Mouse (Mus musculus) urinary bladder, postnatal 14 days (tissue): Measurements from ENCODE around the gene Rai1.

Source experiments
- DNase-seq: peaks from one replicate; pipeline ENCODE4 v3.0.0; 2021; ENCODE audit warnings: low spot score

The Rai1 gene

DNA sequence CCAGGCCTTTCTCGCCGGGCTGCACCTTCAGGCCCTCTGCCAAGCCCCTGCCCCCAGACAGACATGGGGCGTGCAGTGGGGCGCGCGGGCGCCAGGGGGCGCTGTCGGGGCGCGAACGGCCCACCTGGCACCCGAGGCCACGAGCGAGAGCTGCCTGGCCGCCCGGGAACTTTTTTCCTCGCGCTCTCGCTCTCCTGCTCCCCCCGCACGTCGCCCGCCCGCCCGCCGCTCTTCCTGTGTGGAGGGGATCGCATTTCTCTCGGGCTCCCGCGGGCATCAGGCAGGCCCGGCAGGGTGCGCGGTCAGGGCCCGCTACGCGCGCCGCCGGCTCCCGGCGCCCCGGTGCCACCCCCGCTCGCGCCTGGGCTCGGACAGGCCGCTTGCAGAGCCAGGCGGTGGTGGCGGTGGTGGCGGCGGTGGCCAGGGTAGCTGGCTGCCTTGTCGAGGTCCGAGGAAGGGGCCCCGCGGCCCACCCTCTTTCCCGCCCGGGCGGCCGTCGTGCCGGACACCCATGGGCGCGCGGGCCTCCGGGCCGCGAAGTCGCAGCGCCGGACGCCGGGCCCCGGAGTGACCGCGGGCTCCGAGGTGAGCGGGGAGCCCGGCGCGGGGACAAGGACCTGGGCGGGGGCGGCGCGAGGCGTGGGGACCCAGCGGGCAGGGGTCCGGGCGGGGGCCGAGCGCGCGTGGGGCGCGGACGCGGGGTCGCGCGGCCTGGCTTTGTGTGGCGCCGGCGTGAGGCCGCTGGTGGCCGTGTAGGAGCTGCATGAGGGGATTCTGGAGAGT, at the start of gene Rai1:
Rai1 (plus strand) TSS at position 204 of the 783 bp plus-strand sequence.
- peak; percentile 92 for DNase-seq

DNA sequence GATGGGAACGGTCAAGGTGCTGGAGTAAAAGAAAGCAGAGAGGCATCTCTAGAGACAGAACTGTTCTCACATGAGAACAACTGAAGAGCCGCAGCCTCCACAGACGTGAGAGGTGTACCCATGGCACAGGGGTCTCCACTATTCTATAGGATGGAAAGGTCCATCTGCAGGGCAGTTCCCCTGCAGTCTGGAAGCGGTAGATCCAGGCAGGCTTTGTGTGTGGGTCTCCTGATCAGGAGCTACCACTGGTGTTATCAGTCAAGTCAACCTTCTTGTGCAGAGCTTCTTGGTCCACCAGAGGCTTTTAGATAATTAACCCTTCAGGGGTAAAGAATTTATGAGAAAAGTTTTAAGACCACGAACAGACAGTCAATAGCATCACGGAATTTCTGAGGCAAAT, 48.3 kb upstream of the Rai1 start:
- no peak for DNase-seq

DNA sequence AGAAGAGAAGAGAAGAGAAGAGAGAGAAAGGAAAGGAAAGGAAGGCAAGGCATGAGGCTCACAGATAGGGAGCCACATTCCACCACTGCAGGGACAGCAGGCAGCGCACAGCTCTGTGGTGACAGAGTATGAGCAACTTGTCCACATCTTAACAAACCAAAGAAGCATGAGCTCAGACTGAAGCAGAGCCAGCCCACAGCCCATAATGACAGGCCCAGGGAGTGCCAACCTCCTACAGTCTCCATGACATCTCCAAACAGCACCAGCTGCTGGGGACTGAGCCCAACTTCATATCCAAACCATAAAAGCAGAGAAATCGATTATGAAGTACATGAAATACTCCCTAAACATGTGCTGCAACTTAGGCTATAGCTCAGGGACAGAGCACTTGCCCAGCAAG, 46.8 kb upstream of the Rai1 start:
- no peak for DNase-seq

DNA sequence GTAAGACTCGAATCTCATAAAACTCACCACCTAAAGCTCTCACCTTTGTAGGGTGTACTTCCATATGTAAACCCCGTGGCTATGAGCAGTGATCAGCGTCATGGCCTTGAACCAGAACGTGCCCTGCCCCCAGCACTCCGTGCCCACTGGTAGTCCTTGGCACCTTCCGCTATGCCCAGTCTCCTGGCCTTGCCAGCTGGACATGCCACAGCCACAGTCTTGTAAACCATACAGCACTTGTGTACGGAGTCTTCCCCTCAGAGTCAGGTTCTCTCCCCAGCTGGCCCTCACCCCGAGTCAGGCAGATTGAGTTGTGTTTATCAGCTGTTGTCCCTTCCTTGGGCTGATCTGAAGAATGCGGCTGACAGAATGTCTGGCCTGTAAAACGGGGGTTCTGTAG, 46.4 kb upstream of the Rai1 start:
- no peak for DNase-seq

DNA sequence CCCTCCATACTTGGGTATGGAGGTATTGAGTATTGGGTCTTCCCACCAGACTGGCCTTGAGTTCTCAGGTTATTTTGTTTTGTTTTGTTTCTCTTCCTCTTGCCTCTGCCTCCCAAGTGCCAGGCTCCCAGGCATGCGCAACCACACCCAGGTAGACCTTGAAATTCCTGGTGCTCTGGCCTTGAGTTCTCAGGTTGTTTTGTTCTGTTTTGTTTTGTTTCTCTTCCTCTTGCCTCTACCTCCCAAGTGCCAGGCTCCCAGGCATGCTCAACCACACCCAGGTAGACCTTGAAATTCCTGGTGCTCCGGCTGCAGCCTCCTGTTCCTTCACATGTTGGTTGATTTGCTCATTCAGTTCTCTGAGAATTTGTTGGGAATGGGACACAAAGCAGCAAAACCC, 44.8 kb upstream of the Rai1 start:
- no peak for DNase-seq

DNA sequence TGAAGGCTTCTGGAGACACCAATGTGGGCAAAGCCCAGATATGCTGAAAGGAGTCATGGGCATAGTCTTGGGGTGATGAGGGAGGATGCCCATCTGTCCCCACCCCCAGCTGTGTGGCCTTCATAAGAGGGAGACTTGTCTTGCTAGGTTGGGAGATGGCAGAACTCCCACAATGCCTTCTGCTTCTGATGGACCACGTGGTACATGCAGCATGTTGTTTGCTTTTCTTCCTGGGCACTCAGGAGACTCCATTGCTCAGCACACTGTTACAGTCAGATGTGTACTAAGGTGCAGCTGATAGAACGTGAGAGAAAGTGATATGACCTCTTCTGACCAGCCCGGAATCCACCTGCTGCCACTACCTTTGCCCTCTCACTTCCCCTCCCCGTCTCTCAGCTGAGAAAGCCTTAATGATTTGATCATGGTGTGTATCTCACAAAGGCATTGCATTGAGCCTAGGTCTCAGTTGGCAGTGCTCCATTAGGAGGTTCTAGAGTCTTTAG, 43.3 kb upstream of the Rai1 start:
- no peak for DNase-seq

DNA sequence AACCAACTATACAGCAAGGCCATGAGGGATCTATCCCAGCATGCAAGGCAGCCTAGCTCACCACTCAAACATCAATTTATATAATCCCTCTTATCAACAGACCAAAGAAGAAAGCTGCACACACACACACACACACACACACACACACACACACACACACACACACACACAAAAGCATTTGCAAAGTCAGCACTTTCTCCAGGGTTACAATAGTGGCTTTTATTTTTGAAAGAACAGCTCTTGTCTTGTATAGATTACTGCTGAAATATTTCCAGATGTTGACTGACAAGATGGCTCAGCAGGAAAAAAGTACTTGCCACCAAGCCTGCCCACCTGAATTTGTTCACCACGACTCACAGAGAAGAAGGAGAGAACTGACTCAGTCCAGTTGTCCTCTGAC, 39.5 kb upstream of the Rai1 start:
- no peak for DNase-seq

DNA sequence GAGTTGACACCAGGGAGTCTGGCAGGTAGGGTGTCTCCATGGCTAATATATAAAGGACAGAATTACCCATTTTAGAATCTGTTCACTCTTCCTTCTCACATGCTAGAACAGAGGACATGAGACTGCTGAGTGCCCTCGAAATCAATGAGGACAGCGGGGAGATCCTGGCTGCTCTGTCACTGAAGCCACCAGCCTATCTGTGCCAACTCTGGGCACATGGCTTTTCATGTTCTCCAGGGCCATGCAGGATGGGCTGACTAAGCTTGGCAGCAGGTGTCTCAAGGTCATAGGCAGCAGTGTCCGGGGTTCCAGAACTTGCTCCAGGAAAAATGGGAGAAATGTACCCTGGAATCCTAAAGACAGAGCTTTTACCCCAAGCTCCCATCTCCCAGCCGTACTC, 37.2 kb upstream of the Rai1 start:
- DNase-seq, result no peak

DNA sequence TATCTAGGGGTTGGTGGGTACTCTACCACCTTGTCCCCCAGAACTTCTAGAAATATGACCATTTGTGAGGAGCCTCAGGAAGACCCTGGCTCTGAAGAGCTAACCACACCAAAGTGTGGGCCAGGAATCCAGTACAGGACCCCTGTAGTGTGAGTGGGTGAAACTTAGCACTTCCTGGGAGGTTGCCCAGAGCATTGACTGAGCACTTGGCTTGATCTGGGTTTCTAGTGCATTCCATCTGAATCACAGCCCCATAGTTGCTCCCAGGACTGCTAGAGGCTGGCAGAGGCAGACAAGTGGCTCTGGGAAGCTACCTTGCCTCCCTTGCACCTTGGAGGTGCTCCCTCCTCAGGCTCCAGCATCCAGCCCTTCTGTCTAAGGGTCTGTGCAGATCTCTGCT, 36.2 kb upstream of the Rai1 start:
- no peak for DNase-seq

DNA sequence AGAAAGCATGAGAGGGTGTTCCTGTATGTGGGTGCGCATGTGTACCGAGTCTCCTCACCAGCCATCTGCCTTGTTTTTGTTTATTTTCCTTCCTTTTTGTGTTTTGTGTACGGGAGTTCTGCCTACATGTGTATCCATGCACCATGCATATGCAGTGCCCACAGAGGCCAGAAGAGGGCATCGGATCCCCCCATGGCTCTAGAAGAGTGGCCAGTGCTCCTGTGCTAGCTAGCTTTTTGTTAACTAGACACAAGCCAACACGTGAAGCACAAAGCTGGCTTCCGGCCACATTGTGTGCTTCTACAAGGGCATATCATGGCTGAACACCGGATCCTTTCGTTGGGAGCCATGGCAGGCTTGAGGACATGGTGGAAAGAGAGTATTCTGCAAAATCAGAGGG, 34.2 kb upstream of the Rai1 start:
- peak; percentile 52 for DNase-seq

DNA sequence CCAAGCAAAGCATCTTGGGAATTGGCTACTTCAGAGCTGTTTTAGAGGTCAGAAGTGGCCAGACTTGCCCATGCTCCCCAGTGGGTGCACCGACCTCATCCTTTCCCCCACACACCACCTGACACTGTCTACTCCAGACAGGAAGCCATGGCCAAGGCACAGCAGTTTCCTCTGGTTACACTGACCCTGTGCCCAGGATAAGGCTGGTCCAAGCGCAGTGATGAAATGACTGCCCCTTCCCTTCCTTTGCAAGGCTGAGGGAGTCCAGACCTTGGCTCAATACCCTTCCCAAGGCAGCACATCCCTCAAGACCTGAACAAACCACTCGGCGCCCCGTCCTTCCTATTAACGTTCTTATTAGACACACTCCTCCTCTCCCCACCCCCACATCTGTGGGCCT, 33.6 kb upstream of the Rai1 start:
- no peak for DNase-seq

DNA sequence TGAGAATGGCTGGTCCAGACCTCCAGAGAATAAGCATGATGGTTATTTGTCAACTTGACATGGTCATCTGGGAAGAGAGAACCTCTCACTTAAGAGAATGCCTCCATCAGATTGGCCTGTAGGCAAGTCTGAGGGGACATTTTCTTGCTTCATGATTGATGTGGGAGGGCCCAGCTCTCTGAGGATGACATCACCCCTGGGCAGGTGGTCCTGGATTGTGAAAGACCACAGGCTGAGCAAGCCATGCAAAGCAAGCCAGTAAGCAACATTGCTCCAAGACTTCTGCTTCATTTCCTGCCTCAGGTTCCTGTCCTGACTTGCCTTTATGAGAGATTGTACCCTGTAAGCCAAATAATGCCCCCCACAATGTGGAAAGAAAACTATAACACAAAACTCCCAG, 31.7 kb upstream of the Rai1 start:
- DNase-seq, result no peak

DNA sequence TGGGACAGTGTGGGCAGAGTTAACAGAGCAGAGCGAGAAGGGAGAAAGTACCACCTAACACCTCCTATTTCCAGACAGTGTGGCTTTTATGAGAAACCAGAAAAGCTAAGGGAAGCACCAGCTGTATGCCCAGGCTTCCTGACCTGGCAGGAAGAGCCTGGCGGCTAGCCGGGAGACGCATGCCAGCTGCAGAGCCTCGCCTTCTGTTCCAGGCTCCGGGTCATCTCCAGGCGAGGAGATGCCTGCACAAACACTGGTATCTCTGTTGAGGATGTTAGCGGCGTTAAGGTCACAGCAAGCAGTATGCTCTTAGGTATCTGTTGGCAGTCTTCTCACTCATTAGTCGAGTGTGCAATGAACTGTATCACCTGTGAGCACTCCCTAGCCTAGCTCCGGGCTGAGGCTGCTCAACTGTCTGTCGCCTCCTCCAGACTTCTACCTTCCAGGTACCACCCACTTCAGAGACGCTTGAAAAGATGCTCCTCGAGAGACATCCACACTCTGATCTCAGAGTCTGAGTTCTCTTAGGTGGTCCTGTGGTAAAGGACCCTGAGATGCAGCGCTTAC, 30.8 kb upstream of the Rai1 start:
- no peak for DNase-seq

DNA sequence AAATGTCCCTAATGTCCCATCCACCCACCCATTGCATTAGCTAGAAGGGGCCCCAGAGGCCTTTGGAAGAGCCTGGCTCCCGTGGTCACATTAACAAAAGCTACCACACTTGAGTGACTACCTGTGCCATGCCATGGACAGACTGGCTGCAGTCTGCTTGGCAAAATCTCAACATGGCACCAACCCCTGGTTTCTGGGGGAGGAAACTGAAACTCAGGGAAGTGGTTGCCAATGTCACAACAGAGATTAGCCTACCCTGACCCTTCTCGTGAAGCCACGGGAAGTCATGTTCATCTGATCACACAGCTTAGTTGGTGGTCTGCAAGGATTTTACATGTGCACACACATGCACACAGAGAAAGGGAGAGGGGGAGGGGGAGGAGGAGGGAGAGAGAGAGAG, 28.6 kb upstream of the Rai1 start:
- no peak for DNase-seq

DNA sequence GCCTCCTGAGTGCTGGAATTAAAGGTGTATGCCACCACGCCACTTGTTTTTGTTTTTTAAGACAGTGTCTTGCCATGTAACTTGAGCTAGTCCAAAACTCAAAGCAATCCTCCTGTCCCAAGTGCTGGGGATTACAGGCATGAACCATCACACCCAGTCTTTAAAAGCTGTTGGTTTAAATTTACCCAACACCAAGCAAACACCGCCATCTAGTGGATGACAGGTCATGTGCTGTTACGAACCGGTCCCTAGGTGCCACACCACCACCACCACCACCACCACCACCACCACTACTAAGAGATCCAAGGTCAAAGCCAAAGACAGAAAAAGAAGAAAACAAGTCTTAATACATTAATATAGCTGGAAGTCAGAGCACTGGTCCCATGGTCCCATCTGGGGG, 28.0 kb upstream of the Rai1 start:
- DNase-seq, result peak; percentile 77

DNA sequence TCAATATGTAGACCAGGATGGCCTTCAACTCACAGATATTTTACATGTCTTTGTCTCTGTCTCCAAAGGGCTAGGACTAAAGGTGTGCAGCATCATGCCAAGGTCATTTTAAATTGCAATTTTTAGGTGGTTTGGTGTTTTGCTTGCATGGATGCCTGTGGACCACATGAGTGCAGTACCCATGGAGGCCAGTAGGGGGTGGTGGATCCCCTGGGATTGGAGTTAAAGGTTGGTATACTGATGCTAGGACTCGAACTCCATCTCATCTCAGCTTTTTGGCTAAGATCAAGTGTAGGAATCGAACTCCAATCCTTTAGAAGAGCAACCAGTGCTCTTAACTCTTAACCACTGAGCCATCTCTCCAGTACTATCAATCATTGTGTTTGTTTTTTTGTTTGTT, 20.2 kb upstream of the Rai1 start:
- DNase-seq, result peak; percentile 53

DNA sequence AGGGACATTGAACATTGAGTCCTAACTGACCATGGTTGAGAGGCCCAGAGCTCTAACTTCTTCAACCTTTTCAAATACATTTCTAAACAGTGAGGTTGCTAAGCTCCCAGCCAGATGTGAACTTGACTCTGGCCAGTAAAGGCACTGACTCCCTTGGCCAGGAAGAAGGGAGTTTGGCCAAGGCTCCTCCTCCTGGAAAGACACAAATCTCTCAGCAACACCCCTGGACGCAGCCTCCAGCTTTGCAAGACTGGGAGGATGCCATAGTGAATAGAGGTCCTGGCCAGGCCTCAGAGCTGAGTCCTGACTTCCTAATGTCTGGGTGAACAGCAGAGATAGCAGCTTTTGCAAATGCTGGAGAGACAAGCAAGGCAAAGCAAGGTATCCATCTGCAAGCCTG, 18.1 kb upstream of the Rai1 start:
- peak; percentile 47 for DNase-seq

DNA sequence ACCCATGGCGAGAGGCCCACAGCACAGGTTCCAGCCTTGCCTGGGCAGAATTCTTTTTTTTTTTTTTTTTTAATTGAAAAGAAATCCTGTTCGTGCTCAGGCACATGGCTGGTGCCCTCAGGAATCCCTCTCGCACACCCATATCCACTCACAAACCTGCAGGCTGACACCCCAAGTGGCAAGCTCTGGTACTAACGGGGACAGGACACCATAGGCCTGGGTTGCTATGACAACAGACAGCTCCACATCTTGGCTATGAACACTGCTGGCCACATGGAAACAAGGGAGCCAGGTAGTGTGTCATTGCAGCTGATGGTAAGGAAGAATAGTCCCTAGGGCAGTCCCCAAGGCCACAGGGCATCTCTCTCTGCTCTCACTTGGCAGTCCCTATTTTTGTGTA, 15.9 kb upstream of the Rai1 start:
- DNase-seq, result no peak

DNA sequence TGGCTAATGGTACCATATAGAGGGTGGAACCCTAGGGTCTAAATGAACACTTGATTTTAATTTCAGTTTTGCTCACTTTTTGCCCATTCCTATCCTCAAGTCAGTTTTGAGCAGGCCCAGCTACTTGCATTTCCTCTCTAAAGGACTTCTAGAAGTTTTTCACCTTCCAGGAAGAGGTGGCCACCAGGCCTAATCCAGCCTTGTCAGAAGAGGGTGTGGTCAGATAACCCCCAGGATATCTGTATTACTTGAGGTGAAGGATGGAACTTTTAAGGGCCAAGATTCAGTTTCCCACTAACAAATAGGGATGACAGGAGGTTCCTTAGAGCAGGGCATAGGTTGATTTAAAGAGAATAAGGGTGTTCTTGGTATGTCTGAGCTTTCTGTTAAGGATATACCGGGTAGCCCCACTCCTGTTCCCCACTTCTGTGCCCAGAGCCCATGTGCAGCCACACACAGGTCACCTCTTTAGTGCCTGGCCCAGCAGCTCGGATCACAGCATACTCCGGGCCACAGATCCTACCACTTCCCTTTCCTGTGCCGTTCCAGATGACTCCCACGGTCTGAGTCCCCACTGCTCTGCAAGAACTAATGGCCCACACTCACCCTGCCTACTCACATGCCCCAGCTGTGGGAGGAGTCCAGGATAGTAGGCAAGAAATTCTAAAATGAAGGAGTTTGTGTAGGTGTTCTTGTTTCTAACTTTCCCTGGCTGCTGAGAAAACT, 14.0 kb upstream of the Rai1 start:
- DNase-seq, result no peak

DNA sequence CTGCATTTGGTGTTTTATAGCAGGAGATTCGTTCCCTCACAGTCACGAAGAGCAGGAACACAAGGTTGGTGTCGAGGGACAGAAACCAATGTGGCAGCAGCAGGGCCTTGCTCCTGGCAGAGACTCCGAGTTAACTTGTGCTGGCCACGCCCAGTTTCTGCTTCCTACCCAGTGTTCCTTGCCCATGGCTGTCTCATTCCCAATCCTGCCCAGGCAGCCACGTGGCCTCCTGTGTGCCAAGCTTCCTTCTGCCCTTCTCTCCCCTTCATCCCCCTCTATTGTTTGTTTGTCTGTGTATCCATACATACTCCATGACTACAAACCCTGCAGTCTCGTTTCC, 13.4 kb upstream of the Rai1 start:
- DNase-seq, result no peak

DNA sequence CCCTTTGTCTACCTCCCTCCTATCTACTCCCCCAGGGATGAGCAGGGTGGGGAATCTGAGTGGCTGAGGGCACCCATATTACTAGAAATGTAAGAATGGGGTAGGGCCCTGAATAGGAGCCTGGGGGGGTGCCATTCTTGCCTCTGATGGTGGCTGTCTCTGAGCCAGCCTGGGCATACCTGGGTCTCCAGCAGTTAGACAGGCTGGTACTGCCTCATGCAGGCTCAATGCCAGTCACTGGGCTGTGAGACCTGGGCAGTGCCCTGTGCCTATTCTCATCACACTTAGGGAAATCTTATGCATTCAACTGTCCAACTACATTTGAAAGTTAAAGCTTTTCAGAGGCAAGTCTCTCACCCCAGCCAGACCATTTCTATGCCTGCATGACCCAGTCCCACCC, 11.6 kb upstream of the Rai1 start:
- no peak for DNase-seq

DNA sequence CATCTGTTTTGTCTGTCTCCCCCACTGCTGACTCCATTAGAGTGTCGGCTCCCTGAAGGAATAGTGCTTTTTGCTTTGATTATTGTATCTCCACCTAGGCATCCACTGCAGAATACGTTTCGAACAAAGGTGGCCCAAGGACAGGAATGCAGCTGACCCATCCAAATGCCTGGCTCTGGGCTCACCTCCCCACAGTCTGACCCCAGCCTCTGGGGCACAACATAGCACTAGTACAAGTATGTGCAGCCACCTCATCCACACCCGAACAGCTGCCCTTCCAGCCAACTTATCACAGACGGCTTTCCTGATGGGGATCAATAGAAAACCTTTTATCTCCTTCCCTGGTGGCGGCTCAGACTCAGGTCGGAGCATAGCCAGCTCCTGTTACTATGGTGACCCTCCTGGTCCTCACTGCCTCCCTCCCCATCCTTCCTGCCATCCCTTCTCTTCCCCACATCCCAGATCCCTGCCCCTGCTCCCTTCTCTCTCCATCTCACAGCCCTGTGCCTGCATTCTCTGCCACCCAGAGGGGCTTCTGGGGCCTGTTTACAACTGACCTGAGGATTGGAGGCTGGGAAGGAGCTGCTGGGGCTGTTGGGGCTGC, 10.7 kb upstream of the Rai1 start:
- DNase-seq, result no peak
